Mouse (Mus musculus) liver, adult 2 months (tissue): Measurements from ENCODE around the gene Btbd35f21.
"Not testable (repeated sequence)": the region's sequence is repeated elsewhere in the genome, so short reads cannot be mapped to it uniquely, and the experiment has no call there.

Experiments used
- CTCF ChIP-seq: fragments of 200-500 bp; IDR thresholded peaks from 2 replicates; pipeline ENCODE4 v1.5.1; 2011; ENCODE audit warnings: low read depth, low read length, control low read depth
- POLR2A ChIP-seq: fragments of 200-500 bp; IDR thresholded peaks from 2 replicates; pipeline ENCODE4 v1.6.1; 2011; ENCODE audit warnings: low read length, control low read depth; ENCODE audit not compliant: insufficient read depth; ENCODE audit errors: extremely low read depth

GRCm38 (mm10) chrX:32725809-32726208 is at the start of gene Btbd35f21:
- TF ChIP-seq CTCF, POLR2A: not testable (repeated sequence)
